Mouse (Mus musculus) inflammation-experienced regulatory T-cells, adult 6 months (primary cell): ENCODE measurements at regions not wholly inside any gene's neighbourhood (a gene's known extent, or its start where the extent isn't known, plus 50 kb on each side); places are given as distances from the start of the nearest gene placed in this dataset.

Experiments
- ATAC-seq: one replicate; pipeline ENCODE4 v1.8.0; 2017

GRCm38 (mm10) chr2:159401421-159402100 lies 607.0 kb downstream of the Dhx35 start:
- ATAC-seq = no peak

- no peak for ATAC-seq
Measured at GRCm38 (mm10) chr2:159404940-159405339, 610.3 kb downstream of the Dhx35 start.

- no peak for ATAC-seq
Measured at GRCm38 (mm10) chr2:159414599-159414998, 620.0 kb downstream of the Dhx35 start.

- ATAC-seq = no peak
Measured at GRCm38 (mm10) chr2:159418371-159418940, 623.8 kb downstream of the Dhx35 start.

- ATAC-seq = no peak
Measured at GRCm38 (mm10) chr2:159422281-159422937, 627.8 kb downstream of the Dhx35 start.

GRCm38 (mm10) chr2:159428201-159428600 lies 633.6 kb downstream of the Dhx35 start:
- ATAC-seq = no peak

- ATAC-seq = no peak
Measured at GRCm38 (mm10) chr2:159430577-159431329, 636.1 kb downstream of the Dhx35 start.

- no peak for ATAC-seq
Measured at GRCm38 (mm10) chr2:159438961-159439360, 644.4 kb downstream of the Dhx35 start.

GRCm38 (mm10) chr2:159443581-159443980 lies 649.0 kb downstream of the Dhx35 start:
- no peak for ATAC-seq

GRCm38 (mm10) chr2:159446434-159446833 lies 651.8 kb downstream of the Dhx35 start:
- ATAC-seq = no peak

GRCm38 (mm10) chr2:159446886-159447285 lies 652.3 kb downstream of the Dhx35 start:
- ATAC-seq = no peak

GRCm38 (mm10) chr2:159448976-159449375 lies 654.4 kb downstream of the Dhx35 start:
- no peak for ATAC-seq

- no peak for ATAC-seq
Measured at GRCm38 (mm10) chr2:159451439-159451838, 656.8 kb downstream of the Dhx35 start.

GRCm38 (mm10) chr2:159481399-159482080 lies 686.9 kb downstream of the Dhx35 start:
- no peak for ATAC-seq

- ATAC-seq = no peak
Measured at GRCm38 (mm10) chr2:159491090-159491489, 696.5 kb downstream of the Dhx35 start.

- no peak for ATAC-seq
Measured at GRCm38 (mm10) chr2:159498691-159499090, 704.1 kb downstream of the Dhx35 start.

GRCm38 (mm10) chr2:159501039-159501438 lies 706.4 kb downstream of the Dhx35 start:
- no peak for ATAC-seq

- no peak for ATAC-seq
Measured at GRCm38 (mm10) chr2:159519066-159519465, 724.5 kb downstream of the Dhx35 start.

- ATAC-seq = no peak
Measured at GRCm38 (mm10) chr2:159523739-159524138, 729.1 kb downstream of the Dhx35 start.

GRCm38 (mm10) chr2:159534951-159535350 lies 740.3 kb downstream of the Dhx35 start:
- no peak for ATAC-seq

- ATAC-seq = no peak
Measured at GRCm38 (mm10) chr2:159539261-159539660, 744.7 kb downstream of the Dhx35 start.

GRCm38 (mm10) chr2:159557567-159557966 lies 763.0 kb downstream of the Dhx35 start:
- no peak for ATAC-seq

- ATAC-seq = no peak
Measured at GRCm38 (mm10) chr2:159565255-159565654, 768.7 kb downstream of the Gm826 start.
